Mouse (Mus musculus): ENCODE measurements around the gene Lrmda. TPM values are rescaled to one million over a fixed set of nuclear protein-coding genes. Genes with fewer than 3 reads are reported as not detected.
A peak's percentile ranks its signal among the peaks of the same experiment; 100 is the strongest.

Gene Lrmda
- total RNA-seq, 2 experiments from 2014 or later, result 0.66 to 0.97 TPM

- intact Hi-C loops (cut with DNase I), result no loop called here
- DNase-seq (ENCODE audit: low spot score in 2 of 2), result no peak
These were observed 405.6 kb downstream of the Lrmda start for GRCm38 (mm10) chr14:22425018-22425534.

GRCm38 (mm10) chr14:22435441-22435840 lies 415.9 kb downstream of the Lrmda start:
- no peak for DNase-seq (ENCODE audit: low spot score in 2 of 2)
- intact Hi-C loops (cut with DNase I), result no loop called here

DNA sequence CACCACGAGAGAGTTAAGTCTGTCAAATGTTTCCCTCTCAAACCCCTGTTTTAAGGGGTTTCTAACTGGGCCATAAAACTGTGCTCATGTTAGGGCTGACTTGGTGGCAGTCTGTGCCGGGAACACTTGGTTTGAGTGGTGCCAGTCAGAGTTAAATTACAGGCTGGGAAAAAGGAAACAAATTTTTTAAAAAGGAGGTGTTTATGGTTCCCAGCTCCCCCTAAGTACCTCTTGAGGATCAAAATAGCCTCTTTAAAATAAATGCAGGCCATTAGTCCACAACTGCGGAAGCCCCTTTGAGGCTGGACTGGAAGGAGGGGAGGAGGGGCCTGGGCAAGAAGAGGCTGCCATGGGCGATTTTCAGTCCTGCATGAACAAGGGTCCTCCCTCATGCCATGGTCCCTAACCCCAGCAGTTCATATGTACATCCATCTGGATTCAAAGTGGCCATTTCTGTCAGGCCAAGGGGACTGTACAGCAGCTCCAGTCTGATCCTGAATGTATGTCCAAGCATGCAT lies 416.4 kb downstream of the Lrmda start:
- intact Hi-C loops (cut with DNase I), result no loop called here
- DNase-seq (ENCODE audit: low spot score in 2 of 2), result no peak

DNA sequence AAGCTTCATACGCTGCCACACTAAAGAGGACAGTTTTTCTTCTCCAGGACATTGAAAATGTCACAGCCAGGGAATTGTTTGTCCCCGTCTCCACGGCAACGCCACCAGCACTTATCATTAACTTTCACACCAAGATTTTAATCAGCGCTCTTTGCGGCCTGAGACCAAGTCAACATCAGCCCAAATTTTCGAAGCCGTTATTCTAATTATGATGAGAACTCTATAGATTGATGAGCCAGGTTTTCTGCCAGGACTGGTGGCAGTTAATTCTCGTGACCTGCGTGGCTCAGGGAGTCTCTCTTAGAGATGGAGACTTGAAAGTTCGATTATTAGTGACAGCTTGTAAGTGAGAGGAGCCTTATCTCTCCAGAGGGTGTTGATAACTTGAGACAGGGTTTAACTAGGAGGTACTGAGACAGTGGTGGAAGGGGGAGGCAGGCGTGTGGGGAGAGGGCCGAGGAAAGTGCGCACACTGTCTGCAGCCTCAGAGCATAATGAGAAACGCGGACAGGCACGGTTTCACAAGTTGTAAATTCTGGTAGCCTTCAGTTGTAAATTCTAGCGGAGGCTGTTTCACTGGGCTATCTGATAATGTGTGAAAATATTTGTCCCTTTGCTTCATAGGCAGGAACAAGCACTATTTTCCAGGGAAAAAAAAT lies 421.0 kb downstream of the Lrmda start:
- DNase-seq (ENCODE audit: low spot score in 2 of 2), result peak in 1 of 2 experiments; percentile 7
- intact Hi-C loops (cut with DNase I), result loop anchor here (5.0 to 10.0 kb wide), 2 partner anchors 134 to 453 kb away; partner anchors contain the start of gene Zfp503

GRCm38 (mm10) chr14:22441859-22442447 lies 422.4 kb downstream of the Lrmda start:
- intact Hi-C loops (cut with DNase I), result loop anchor here (5.0 to 10.0 kb wide), 2 partner anchors 133 to 455 kb away; partner anchors contain the start of gene Zfp503
- DNase-seq (ENCODE audit: low spot score in 2 of 2), result no peak

GRCm38 (mm10) chr14:22442719-22443118 lies 423.2 kb downstream of the Lrmda start:
- intact Hi-C loops (cut with DNase I), result loop anchor here (5.0 to 10.0 kb wide), 2 partner anchors 132 to 455 kb away; partner anchors contain the start of gene Zfp503
- DNase-seq (ENCODE audit: low spot score in 2 of 2), result no peak

- intact Hi-C loops (cut with DNase I), result loop anchor here (5.0 to 10.0 kb wide), 2 partner anchors 130 to 457 kb away; partner anchors contain the start of gene Zfp503
These were observed 425.0 kb downstream of the Lrmda start for GRCm38 (mm10) chr14:22444541-22444940.

GRCm38 (mm10) chr14:22445161-22445821 lies 425.8 kb downstream of the Lrmda start:
- DNase-seq (ENCODE audit: low spot score in 2 of 2), result peak; percentile 3 to 19
- intact Hi-C loops (cut with DNase I), result loop anchor here (10.0 kb wide), 1 partner anchor 130 kb away; no protein-coding TSS in a partner anchor

More at GRCm38 (mm10) chr14:22444541-22444940, 425.0 kb downstream of the Lrmda start:
- peak; percentile 7 to 10 for DNase-seq (ENCODE audit: low spot score in 2 of 2)

GRCm38 (mm10) chr14:22445841-22446570 lies 426.5 kb downstream of the Lrmda start:
- DNase-seq (ENCODE audit: low spot score in 2 of 2), result no peak
- intact Hi-C loops (cut with DNase I), result loop anchor here (10.0 kb wide), 1 partner anchor 129 kb away; no protein-coding TSS in a partner anchor

- intact Hi-C loops (cut with DNase I), result no loop called here
- peak in 1 of 2 experiments; percentile 25 for DNase-seq (ENCODE audit: low spot score in 2 of 2)
These were observed 432.1 kb downstream of the Lrmda start for GRCm38 (mm10) chr14:22451603-22452002.

- intact Hi-C loops (cut with DNase I), result no loop called here
- DNase-seq (ENCODE audit: low spot score in 2 of 2), result no peak
These were observed 444.8 kb downstream of the Lrmda start for GRCm38 (mm10) chr14:22464314-22464713.

- intact Hi-C loops (cut with DNase I), result no loop called here
These were observed 451.5 kb downstream of the Lrmda start for GRCm38 (mm10) chr14:22471041-22471440.

DNA sequence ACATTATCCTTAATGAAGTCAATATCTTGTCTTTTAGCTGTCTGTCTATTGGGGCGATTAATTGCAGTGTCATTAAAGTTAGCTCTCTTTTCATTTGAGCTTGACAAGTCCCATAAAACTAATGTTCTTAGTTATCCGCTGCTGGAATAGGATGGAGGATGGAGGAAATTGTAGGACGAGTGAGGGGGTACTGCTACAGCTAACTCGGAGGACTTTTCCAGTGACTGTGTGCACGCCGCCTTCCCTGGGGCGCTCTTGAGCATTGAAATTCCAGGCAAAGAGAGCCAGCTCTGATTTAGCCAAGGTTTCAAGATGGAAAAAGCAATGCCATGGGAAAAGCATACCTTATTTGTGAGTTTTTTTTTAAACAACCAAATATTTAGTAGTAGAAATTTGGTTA lies 453.9 kb downstream of the Lrmda start:
- intact Hi-C loops (cut with DNase I), result no loop called here
- DNase-seq (ENCODE audit: low spot score in 2 of 2), result no peak

More at GRCm38 (mm10) chr14:22471041-22471440, 451.5 kb downstream of the Lrmda start:
- no peak for DNase-seq (ENCODE audit: low spot score in 2 of 2)

DNA sequence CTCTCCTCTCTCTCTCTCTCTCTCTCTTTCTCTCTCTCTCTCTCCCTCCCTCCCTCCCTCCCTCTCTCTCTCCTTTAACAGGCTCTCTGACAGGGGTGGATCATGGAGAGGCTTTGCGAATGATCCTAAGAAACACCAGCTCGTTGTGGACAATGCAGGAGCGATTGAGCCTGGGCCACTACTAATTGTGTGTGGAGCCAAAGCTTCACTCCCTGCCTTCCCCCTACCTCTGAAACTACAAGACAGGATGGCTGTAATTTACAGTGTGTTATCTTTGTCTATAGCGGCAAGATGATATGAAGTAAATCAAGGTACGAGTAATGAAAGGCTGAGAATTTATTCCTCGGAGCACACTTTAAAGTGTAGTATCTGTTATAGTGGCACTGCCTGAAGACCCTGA lies 454.5 kb downstream of the Lrmda start:
- no peak for DNase-seq (ENCODE audit: low spot score in 2 of 2)
- intact Hi-C loops (cut with DNase I), result no loop called here

DNA sequence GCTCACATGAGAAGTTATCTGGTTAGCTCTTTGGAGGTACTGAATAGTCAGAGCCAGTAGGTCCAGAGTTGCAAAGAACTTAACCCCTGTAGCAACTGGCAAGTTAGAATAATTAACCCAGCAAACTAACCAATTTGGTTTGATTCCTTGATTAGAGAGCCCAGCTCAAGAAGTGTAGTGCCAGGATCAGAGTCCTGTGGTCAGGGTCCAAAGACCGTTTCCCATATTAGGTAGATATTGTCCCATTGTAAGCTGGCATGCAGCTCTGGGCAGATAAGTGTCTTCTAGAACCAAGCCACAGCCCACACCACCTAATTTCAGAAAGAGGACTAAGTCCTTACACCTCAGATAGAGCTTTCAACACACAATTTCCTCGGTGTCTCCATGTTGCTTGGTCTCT lies 473.8 kb downstream of the Lrmda start:
- intact Hi-C loops (cut with DNase I), result no loop called here
- DNase-seq (ENCODE audit: low spot score in 2 of 2), result no peak

GRCm38 (mm10) chr14:22494290-22494689 lies 474.8 kb downstream of the Lrmda start:
- DNase-seq (ENCODE audit: low spot score in 2 of 2), result no peak

DNA sequence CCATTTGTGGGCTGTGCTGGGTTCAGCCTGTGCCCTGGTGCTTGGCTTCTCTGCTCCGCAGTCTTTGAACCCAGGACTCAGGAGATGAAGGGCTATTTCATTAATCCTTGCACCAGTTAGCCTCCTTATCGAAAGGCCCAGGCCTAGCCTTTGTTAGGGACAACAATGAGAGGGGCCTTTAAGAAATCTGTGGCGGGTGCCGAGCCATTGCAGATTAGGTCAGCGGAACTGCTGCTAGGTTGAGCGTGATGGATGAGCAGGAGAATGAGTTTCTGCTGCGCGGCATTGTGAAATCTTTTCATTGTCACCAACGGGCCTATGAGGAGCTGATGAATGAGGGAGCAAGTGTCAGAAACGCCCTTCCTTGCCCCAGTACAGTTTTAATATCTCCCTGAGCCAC lies 475.4 kb downstream of the Lrmda start:
- intact Hi-C loops (cut with DNase I), result no loop called here
- DNase-seq (ENCODE audit: low spot score in 2 of 2), result no peak

More at GRCm38 (mm10) chr14:22494290-22494689, 474.8 kb downstream of the Lrmda start:
- intact Hi-C loops (cut with DNase I), result no loop called here

GRCm38 (mm10) chr14:22495286-22495685 lies 475.8 kb downstream of the Lrmda start:
- intact Hi-C loops (cut with DNase I), result no loop called here
- no peak for DNase-seq (ENCODE audit: low spot score in 2 of 2)

DNA sequence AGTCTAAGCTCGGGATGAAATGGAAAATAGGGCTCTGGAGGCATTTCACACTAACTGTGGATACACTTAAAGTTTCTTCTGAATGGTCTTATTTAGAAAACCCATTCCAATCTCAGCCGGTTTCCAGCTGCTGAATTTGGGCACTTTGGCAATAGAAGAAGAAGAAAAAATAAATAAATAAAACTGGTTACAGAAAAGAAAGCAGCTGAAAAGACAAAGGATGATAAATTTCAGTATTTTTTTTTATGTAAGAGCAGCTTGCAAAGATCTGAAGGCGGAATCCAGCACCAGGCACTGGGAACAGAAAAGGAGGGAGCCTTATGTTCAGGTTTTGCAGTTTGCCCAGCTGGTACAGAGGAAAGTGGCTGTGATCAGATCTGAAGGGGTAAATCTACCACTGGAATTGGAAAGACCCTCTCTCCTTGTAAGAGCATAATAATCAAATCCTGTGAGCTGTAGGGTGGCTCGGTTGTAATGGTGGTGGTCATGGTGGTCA lies 478.2 kb downstream of the Lrmda start:
- peak; percentile 5 to 18 for DNase-seq (ENCODE audit: low spot score in 2 of 2)
- intact Hi-C loops (cut with DNase I), result no loop called here
